Mouse (Mus musculus): ENCODE data around the gene Heatr9. TPM values are rescaled to one million over a fixed set of nuclear protein-coding genes. Genes with fewer than 3 reads are reported as not detected.

The Heatr9 gene
- polyA plus RNA-seq (2014; fragmentation: Nextera tagmentation; extraction: Ambion mirVana), result not detected in 2 replicates

DNA sequence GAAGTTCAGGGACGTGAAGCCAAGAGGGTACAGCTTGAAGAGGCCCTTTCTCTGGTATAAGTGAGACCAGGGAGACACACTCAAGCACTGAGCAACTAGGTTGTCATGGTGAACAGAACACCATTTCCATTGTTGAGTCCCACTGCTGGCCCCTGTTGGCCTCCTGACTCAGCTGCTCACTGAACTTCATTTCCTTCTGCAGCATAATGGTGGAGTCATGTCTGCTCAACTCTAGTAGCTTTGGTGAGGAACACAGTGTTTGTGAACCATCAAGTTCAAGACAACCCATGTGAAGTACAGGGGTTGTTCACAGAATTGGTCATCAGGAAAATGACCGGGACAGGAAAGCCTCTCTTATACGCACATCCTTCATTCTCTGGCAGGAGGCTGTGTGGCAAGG is at the start of gene Heatr9:
Heatr9 (minus strand) TSS at position 101 of the 400 bp plus-strand sequence.
- H3K4me1 ChIP-seq (ENCODE audit: control insufficient read depth, insufficient read depth, low read length), result no peaks in the 10 kb centered on the region
- H3K9ac ChIP-seq (ENCODE audit: low read length), result no peak within 1 kb of the TSS
- ATAC-seq (no peak), DNase-seq (ENCODE audit: low spot score) (no peak)
- no peak within 1 kb of the TSS for H3K4me2 ChIP-seq (ENCODE audit: low read length)
- H3K36me3 ChIP-seq (ENCODE audit: control insufficient read depth, insufficient read depth, low read length), result peaks cover 6% of the 10 kb centered on the region
- no peak within 1 kb of the TSS for H3K4me3 ChIP-seq (ENCODE audit: low read depth, low read length)
- 90% methylated on average over 3 of the region's 3 CpGs for WGBS
- H3K9me3 ChIP-seq (replicated peaks; ENCODE audit: control insufficient read depth, low read length), result no peaks in the 10 kb centered on the region
- no peak within 1 kb of the TSS for H3K27ac ChIP-seq (ENCODE audit: low read depth, low read length)
- H3K27me3 ChIP-seq (replicated peaks; ENCODE audit: control insufficient read depth, insufficient read depth, low read length), result no peaks in the 10 kb centered on the region

DNA sequence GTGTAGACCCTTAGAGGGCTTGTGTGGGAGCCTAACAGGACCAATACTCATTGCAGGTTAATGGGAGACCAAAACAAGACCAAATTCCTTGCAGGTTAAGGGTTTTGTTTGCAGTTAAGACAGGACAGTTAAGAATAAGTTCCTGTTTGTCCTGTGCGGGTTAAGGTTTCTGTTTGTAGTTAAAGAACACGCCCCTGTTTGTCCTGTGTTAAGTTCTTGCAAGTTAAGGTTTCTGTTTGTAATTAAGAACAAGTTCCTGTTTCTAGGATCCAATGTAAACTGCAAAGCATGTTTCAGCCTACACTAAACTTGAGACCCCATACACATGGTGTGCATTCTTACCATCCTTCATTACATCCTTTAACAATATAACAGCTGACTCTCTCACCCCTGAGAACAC is 48.2 kb upstream of the Heatr9 start:
- WGBS, result 85% methylated on average over 2 of the region's 2 CpGs
- no peaks in the 10 kb centered on the region for H3K27me3 ChIP-seq (replicated peaks; ENCODE audit: control insufficient read depth, insufficient read depth, low read length)
- DNase-seq (ENCODE audit: low spot score), result no peak

DNA sequence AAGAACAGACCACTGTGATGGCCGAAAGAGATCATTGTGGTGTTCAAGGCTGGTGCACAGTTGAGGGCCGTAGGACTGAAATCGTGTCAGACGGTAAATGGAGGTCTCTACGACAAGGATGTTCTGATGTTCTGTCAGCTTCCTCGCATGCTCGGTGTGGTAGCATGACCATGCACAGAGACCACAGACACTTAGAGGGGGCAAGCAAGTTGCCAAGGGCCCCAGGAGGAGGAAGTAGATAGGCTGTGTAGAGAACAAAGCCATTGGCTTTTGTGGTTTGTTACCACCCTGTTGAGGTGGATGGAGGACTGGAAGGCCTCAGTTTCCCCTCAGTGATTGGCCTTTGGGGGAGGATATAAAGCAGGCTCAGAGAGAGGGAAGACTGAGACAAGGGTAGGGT is 47.3 kb upstream of the Heatr9 start:
- no peaks in the 10 kb centered on the region for H3K36me3 ChIP-seq (ENCODE audit: control insufficient read depth, insufficient read depth, low read length)
- DNase-seq (ENCODE audit: low spot score), result no peak
- no peak overlapping the region for H3K27ac ChIP-seq (ENCODE audit: low read depth, low read length)
- H3K9ac ChIP-seq (ENCODE audit: low read length), result no peak overlapping the region
- no peak overlapping the region for H3K4me3 ChIP-seq (ENCODE audit: low read depth, low read length)
- no peak for ATAC-seq
- WGBS, result 95% methylated on average over 7 of the region's 7 CpGs
- H3K4me2 ChIP-seq (ENCODE audit: low read length), result no peak overlapping the region
- no peaks in the 10 kb centered on the region for H3K27me3 ChIP-seq (replicated peaks; ENCODE audit: control insufficient read depth, insufficient read depth, low read length)
- no peaks in the 10 kb centered on the region for H3K9me3 ChIP-seq (replicated peaks; ENCODE audit: control insufficient read depth, low read length)
- H3K4me1 ChIP-seq (ENCODE audit: control insufficient read depth, insufficient read depth, low read length), result no peaks in the 10 kb centered on the region

More for the DNA sequence above, 48.2 kb upstream of the Heatr9 start:
- H3K4me3 ChIP-seq (ENCODE audit: low read depth, low read length), result no peak overlapping the region
- no peaks in the 10 kb centered on the region for H3K4me1 ChIP-seq (ENCODE audit: control insufficient read depth, insufficient read depth, low read length)
- no peak overlapping the region for H3K4me2 ChIP-seq (ENCODE audit: low read length)
- no peak for ATAC-seq
- no peaks in the 10 kb centered on the region for H3K36me3 ChIP-seq (ENCODE audit: control insufficient read depth, insufficient read depth, low read length)
- no peaks in the 10 kb centered on the region for H3K9me3 ChIP-seq (replicated peaks; ENCODE audit: control insufficient read depth, low read length)
- H3K27ac ChIP-seq (ENCODE audit: low read depth, low read length), result no peak overlapping the region
- no peak overlapping the region for H3K9ac ChIP-seq (ENCODE audit: low read length)

DNA sequence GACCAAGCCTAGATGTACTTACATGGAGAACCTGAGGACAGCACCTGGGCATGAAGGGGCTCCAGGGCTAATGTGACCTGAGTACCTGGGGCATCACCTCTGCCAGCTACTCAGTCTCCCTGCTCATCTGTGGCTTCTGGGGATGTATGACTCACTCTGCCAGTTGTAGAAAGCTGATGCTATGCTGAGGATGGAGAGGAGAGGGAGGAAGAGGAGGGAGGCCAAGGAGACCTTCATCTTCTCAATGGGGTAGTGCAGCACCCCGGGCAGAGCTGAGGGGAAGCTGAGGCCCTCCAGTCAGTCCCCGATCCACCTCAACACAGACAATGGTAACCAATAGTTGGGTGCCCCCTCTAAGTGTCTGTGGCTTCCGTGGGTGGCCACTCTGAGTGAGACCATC is 46.8 kb upstream of the Heatr9 start:
- Histone ChIP-seq H3K9me3 (replicated peaks; ENCODE audit: control insufficient read depth, low read length) (no peaks in the 10 kb centered on the region), H3K27me3 (replicated peaks; ENCODE audit: control insufficient read depth, insufficient read depth, low read length) (no peaks in the 10 kb centered on the region), H3K4me3 (ENCODE audit: low read depth, low read length) (no peak overlapping the region), H3K9ac (ENCODE audit: low read length) (no peak overlapping the region), H3K4me2 (ENCODE audit: low read length) (no peak overlapping the region), H3K27ac (ENCODE audit: low read depth, low read length) (no peak overlapping the region), H3K36me3 (ENCODE audit: control insufficient read depth, insufficient read depth, low read length) (no peaks in the 10 kb centered on the region), H3K4me1 (ENCODE audit: control insufficient read depth, insufficient read depth, low read length) (no peaks in the 10 kb centered on the region)
- WGBS, result 91% methylated on average over 3 of the region's 3 CpGs
- ATAC-seq, result no peak
- no peak for DNase-seq (ENCODE audit: low spot score)

DNA sequence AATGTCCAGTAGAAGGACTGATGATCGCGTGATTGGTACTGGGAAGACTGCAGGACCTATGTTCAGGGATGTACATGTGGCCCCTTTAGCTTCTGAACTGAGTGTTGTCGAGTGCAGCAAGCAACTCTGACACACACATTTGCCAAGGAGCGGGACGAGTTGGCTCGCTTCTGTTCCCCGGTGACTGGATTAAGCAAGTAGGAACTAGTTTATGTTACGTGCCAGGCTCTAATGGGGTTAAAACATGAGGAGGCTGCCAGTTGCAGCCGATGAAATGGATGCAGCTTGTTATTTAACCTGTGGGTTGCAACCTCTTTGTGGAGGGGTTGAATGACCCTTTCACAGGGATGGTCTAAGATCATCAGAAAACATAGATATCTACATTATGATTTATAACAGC is 46.1 kb upstream of the Heatr9 start:
- Histone ChIP-seq H3K27me3 (replicated peaks; ENCODE audit: control insufficient read depth, insufficient read depth, low read length) (no peaks in the 10 kb centered on the region), H3K36me3 (ENCODE audit: control insufficient read depth, insufficient read depth, low read length) (no peaks in the 10 kb centered on the region), H3K9me3 (replicated peaks; ENCODE audit: control insufficient read depth, low read length) (no peaks in the 10 kb centered on the region), H3K4me3 (ENCODE audit: low read depth, low read length) (no peak overlapping the region), H3K4me2 (ENCODE audit: low read length) (no peak overlapping the region), H3K27ac (ENCODE audit: low read depth, low read length) (no peak overlapping the region), H3K9ac (ENCODE audit: low read length) (no peak overlapping the region), H3K4me1 (ENCODE audit: control insufficient read depth, insufficient read depth, low read length) (no peaks in the 10 kb centered on the region)
- DNase-seq (ENCODE audit: low spot score) (no peak), ATAC-seq (no peak)
- 94% methylated on average over 9 of the region's 9 CpGs for WGBS

DNA sequence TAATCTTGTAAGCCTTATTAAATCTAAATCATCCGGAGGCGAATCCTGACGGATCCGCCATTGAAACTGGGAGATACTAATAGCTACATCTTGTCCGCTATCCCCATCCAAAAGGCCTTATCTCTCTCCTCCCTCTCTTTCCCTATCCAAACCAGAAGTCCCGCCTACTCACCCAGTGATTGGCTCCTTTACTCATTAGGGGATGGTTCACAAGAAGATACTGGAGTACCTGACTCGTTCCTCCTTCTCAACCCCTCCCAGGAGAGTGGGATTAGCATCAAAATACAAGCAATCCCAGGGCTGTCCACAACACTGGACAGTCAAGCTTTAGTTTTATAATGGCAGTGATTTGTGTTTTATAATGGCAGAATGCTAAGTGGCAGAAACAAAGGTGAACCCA is 45.3 kb upstream of the Heatr9 start:
- 71% methylated on average over 7 of the region's 7 CpGs for WGBS
- DNase-seq (ENCODE audit: low spot score) (no peak), ATAC-seq (no peak)

DNA sequence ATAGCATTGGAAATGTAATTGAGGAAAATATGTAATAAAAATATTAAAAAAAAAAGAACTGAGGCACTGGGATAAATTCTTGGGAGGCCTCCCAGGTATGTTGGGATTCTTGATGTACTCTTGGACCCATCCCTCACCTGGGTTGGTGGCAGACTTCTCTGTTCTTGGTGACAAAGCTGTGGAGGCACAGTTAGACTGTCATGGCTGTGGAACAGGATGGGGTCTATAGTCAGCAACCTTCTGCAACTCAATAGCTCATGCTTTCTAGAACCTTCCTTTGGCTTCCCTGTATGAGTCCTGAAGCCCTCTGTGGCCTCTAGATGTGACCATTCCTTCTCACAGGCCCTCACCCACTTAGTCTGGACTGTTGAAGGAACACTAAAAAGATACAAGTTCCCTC is 44.6 kb upstream of the Heatr9 start:
- DNase-seq (ENCODE audit: low spot score) (no peak), ATAC-seq (no peak)
- H3K4me1 ChIP-seq (ENCODE audit: control insufficient read depth, insufficient read depth, low read length), result no peaks in the 10 kb centered on the region
- H3K27me3 ChIP-seq (replicated peaks; ENCODE audit: control insufficient read depth, insufficient read depth, low read length), result no peaks in the 10 kb centered on the region
- no peak overlapping the region for H3K4me2 ChIP-seq (ENCODE audit: low read length)
- no peak overlapping the region for H3K9ac ChIP-seq (ENCODE audit: low read length)
- H3K4me3 ChIP-seq (ENCODE audit: low read depth, low read length), result no peak overlapping the region
- no peaks in the 10 kb centered on the region for H3K9me3 ChIP-seq (replicated peaks; ENCODE audit: control insufficient read depth, low read length)
- no peak overlapping the region for H3K27ac ChIP-seq (ENCODE audit: low read depth, low read length)
- no peaks in the 10 kb centered on the region for H3K36me3 ChIP-seq (ENCODE audit: control insufficient read depth, insufficient read depth, low read length)

More for the DNA sequence above, 45.3 kb upstream of the Heatr9 start:
- Histone ChIP-seq H3K27ac (ENCODE audit: low read depth, low read length) (no peak overlapping the region), H3K36me3 (ENCODE audit: control insufficient read depth, insufficient read depth, low read length) (no peaks in the 10 kb centered on the region), H3K4me1 (ENCODE audit: control insufficient read depth, insufficient read depth, low read length) (no peaks in the 10 kb centered on the region), H3K9ac (ENCODE audit: low read length) (no peak overlapping the region), H3K4me3 (ENCODE audit: low read depth, low read length) (no peak overlapping the region), H3K4me2 (ENCODE audit: low read length) (no peak overlapping the region), H3K27me3 (replicated peaks; ENCODE audit: control insufficient read depth, insufficient read depth, low read length) (no peaks in the 10 kb centered on the region), H3K9me3 (replicated peaks; ENCODE audit: control insufficient read depth, low read length) (no peaks in the 10 kb centered on the region)

DNA sequence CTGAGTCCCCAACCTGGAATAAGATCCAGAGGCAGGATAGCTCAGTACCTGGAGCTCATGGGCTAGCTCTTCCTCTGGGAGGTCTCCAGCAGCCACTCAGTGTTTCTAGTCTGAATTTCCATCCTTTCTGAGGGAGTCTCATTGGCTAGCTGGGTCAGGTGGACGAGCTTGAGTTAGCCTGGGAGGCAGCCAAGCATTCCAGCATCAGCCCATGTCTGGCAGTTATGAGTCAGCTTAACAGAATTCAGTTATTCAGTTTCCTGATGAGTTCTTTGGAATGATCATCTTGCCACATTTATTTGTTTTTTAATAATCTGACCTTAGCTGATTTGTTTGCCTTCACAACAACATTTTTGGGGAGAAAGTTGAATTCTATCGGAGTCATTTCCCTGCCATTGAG is 41.8 kb upstream of the Heatr9 start:
- ATAC-seq, result no peak
- H3K4me1 ChIP-seq (ENCODE audit: control insufficient read depth, insufficient read depth, low read length), result no peaks in the 10 kb centered on the region
- no peak overlapping the region for H3K27ac ChIP-seq (ENCODE audit: low read depth, low read length)
- 77% methylated on average over 2 of the region's 2 CpGs for WGBS
- no peak overlapping the region for H3K4me3 ChIP-seq (ENCODE audit: low read depth, low read length)
- no peaks in the 10 kb centered on the region for H3K9me3 ChIP-seq (replicated peaks; ENCODE audit: control insufficient read depth, low read length)
- no peak for DNase-seq (ENCODE audit: low spot score)
- no peaks in the 10 kb centered on the region for H3K36me3 ChIP-seq (ENCODE audit: control insufficient read depth, insufficient read depth, low read length)
- H3K4me2 ChIP-seq (ENCODE audit: low read length), result no peak overlapping the region
- no peaks in the 10 kb centered on the region for H3K27me3 ChIP-seq (replicated peaks; ENCODE audit: control insufficient read depth, insufficient read depth, low read length)
- no peak overlapping the region for H3K9ac ChIP-seq (ENCODE audit: low read length)

DNA sequence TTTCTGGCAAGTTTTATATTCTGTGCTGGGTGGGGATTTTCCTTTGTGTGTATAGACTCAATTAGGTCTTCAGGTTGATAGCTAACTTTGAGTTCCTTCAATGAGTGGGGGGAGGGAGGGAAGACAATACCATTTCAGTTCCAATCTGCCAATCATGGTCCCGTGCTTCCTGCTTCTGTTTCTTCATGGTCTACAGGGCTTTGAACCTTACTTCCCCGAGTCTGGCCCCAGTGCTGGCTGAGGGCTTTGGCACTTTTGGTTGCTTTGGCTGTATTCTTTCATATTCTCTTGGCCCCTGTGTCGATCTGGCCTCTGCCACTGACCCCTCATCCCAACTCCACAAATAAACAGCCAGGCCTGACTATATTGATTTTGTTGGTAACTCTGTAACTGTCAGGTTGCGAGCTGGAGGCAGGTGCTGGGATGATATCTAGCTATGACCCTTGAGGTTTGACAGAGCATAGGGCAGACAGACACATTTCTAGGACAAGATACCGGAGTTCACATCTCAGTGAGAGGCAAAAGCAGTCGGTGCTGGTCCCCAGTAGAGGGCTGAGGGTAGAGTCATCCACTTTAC is 40.4 kb upstream of the Heatr9 start:
- ATAC-seq (no peak), DNase-seq (ENCODE audit: low spot score) (no peak)
- Histone ChIP-seq H3K36me3 (ENCODE audit: control insufficient read depth, insufficient read depth, low read length) (no peaks in the 10 kb centered on the region), H3K9me3 (replicated peaks; ENCODE audit: control insufficient read depth, low read length) (no peaks in the 10 kb centered on the region), H3K4me2 (ENCODE audit: low read length) (no peak overlapping the region), H3K4me1 (ENCODE audit: control insufficient read depth, insufficient read depth, low read length) (no peaks in the 10 kb centered on the region), H3K4me3 (ENCODE audit: low read depth, low read length) (no peak overlapping the region), H3K27ac (ENCODE audit: low read depth, low read length) (no peak overlapping the region), H3K27me3 (replicated peaks; ENCODE audit: control insufficient read depth, insufficient read depth, low read length) (no peaks in the 10 kb centered on the region), H3K9ac (ENCODE audit: low read length) (no peak overlapping the region)
- 70% methylated on average over 6 of the region's 6 CpGs for WGBS

Measured in forebrain, embryonic 14.5 days (tissue).